Mouse (Mus musculus) CD4-positive naive resting alpha-beta T cell, adult 57 days (primary cell): ENCODE data around the gene Gm4305. TPM values are rescaled to one million over a fixed set of nuclear protein-coding genes. Genes with fewer than 3 reads are reported as not detected.

Source experiments
- total RNA-seq: library from RNA; stranded (reverse); gene quantifications from one replicate; pipeline ENCODE4 v1.2.4, GENCODE M21; 2023

Gm4305 gene
- total RNA-seq: not detected

DNA sequence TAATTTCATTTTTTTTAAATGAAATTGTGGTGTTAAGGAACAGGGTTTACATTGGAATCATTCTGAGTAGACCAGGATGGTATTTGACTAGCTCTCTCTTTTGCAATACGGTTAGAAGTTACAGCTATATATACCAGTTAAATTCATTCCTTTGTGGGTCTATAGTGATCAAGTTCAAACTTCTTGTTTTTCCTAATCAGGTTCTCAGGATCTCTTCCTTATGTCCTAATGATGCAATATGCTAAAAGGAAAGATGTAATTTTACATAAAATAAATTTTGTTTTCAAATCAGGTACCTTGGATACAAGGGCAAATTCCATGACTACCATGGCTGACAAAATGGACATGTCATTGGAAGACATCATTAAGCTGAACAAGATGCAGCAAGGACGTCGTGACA lies at the start of gene Gm4305:
TSS of gene Gm4305 (plus strand) at position 301 of the 400 bp plus-strand sequence.

DNA sequence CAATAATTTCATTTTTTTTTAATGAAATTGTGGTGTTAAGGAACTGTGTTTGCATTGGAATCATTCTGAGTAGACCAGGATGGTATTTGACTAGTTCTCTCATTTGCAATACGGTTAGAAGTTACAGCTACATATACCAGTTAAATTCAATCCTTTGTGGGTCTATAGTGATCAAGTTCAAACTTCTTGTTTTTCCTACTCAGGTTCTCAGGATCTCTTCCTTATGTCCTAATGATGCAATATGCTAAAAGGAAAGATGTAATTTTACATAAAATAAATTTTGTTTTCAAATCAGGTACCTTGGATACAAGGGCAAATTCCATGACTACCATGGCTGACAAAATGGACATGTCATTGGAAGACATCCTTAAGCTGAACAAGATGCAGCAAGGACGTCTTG lies 15.5 kb upstream of the Gm4305 start, which contains the start of gene Gm4301:
TSS of gene Gm4301 (plus strand) at position 301 of the 400 bp plus-strand sequence.

DNA sequence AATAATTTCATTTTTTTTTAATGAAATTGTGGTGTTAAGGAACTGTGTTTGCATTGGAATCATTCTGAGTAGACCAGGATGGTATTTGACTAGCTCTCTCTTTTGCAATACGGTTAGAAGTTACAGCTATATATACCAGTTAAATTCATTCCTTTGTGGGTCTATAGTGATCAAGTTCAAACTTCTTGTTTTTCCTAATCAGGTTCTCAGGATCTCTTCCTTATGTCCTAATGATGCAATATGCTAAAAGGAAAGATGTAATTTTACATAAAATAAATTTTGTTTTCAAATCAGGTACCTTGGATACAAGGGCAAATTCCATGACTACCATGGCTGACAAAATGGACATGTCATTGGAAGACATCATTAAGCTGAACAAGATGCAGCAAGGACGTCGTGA lies 10.4 kb upstream of the Gm4305 start, which contains the start of gene Gm4302:
TSS of gene Gm4302 (plus strand) at position 301 of the 400 bp plus-strand sequence.

DNA sequence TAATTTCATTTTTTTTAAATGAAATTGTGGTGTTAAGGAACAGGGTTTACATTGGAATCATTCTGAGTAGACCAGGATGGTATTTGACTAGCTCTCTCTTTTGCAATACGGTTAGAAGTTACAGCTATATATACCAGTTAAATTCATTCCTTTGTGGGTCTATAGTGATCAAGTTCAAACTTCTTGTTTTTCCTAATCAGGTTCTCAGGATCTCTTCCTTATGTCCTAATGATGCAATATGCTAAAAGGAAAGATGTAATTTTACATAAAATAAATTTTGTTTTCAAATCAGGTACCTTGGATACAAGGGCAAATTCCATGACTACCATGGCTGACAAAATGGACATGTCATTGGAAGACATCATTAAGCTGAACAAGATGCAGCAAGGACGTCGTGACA lies 5.2 kb upstream of the Gm4305 start, which contains the start of gene Gm4303:
TSS of gene Gm4303 (plus strand) at position 301 of the 400 bp plus-strand sequence.

DNA sequence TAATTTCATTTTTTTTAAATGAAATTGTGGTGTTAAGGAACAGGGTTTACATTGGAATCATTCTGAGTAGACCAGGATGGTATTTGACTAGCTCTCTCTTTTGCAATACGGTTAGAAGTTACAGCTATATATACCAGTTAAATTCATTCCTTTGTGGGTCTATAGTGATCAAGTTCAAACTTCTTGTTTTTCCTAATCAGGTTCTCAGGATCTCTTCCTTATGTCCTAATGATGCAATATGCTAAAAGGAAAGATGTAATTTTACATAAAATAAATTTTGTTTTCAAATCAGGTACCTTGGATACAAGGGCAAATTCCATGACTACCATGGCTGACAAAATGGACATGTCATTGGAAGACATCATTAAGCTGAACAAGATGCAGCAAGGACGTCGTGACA lies 10.1 kb downstream of the Gm4305 start, which contains the start of gene Gm4307:
TSS of gene Gm4307 (plus strand) at position 301 of the 400 bp plus-strand sequence.

DNA sequence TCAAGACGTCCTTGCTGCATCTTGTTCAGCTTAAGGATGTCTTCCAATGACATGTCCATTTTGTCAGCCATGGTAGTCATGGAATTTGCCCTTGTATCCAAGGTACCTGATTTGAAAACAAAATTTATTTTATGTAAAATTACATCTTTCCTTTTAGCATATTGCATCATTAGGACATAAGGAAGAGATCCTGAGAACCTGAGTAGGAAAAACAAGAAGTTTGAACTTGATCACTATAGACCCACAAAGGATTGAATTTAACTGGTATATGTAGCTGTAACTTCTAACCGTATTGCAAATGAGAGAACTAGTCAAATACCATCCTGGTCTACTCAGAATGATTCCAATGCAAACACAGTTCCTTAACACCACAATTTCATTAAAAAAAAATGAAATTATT lies 31.6 kb downstream of the Gm4305 start, which contains the start of gene Gm4312:
TSS of gene Gm4312 (minus strand) at position 101 of the 400 bp plus-strand sequence.

Other genes with a start within 250 kb of the Gm4305 start
- not detected for gene Gm4301, start 15.4 kb upstream of the Gm4305 start, total RNA-seq
- gene Gm4302, start 10.3 kb upstream of the Gm4305 start, total RNA-seq: not detected
- not detected for gene Gm4303, start 5.1 kb upstream of the Gm4305 start, total RNA-seq
- gene Gm4307, start 10.2 kb downstream of the Gm4305 start, total RNA-seq: not detected
- gene Gm4312, start 31.5 kb downstream of the Gm4305 start, total RNA-seq: not detected
- gene Tmtc3, start 136.3 kb downstream of the Gm4305 start, total RNA-seq: 0.86 TPM
- gene Cep290, start 136.5 kb downstream of the Gm4305 start, total RNA-seq: 1.5 TPM
- gene 4930430F08Rik, start 239.3 kb downstream of the Gm4305 start, total RNA-seq: 5.2 TPM
- gene 1700017N19Rik, start 239.4 kb downstream of the Gm4305 start, total RNA-seq: not detected